Mouse (Mus musculus): Measurements from ENCODE around the gene Tbcd. TPM values are rescaled to one million over a fixed set of nuclear protein-coding genes. Genes with fewer than 3 reads are reported as not detected.

Gene Tbcd
- total RNA-seq, 2 experiments from 2014 or later: 14.7 to 15.6 TPM

DNA sequence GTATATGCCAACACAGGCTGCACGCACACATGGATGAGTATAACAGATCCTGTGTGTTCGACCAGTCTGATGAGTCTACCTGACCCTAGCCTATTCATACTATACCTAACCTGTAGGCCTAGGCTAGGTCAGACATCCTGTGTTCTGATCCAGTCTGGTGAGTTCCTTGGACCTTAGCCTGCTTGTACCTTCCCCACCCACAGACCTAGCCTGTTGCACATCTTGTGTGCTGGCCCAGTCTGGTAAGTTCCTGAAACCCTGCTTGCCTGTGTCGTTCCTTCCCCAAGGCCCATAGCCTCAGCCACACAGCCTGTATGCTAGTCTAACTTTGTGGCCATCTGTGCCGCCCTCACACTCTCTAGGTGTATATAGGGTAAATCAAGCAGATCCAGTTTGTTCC, 112.5 kb downstream of the Tbcd start:
- DNase-seq (ENCODE audit: low spot score): no peak

DNA sequence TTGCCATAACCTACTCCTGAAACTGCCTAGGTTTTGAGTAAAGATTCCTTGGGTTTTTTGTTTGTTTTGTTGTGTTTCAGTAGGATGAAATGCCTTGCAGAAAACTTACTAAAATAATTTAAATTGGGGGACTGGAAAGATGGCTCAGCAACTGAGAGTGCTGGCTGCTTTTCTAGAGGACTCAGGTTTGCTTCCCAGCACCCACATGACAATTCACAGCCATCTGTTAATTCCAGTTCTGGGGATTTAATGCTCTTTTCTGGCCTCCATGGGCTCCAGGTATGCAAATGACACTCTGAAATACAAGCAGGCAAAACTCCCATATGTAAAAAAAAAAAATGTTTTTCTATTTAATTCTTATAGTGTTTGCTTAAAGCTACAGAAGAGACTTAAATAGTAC, 130.1 kb downstream of the Tbcd start:
- DNase-seq (ENCODE audit: low spot score): no peak

DNA sequence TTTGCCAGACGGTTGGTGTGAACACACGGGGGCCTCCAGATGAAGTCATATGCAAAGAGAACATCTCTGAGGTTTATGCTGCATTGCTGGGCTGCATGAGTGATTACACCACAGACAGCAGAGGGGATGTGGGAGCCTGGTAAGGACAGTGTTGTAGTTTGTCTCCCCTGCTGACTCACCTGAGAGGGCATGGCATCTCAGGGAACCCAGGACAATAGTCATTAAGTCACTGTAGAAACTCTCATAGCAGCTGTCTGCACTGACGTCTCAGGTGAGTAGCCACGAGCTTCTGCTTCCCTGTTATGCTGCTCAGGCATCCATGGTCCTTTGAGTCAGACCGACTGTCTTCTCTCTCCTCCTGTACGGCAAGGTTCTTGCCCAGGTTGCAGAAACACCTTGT, 145.5 kb downstream of the Tbcd start:
- DNase-seq (ENCODE audit: low spot score): no peak

DNA sequence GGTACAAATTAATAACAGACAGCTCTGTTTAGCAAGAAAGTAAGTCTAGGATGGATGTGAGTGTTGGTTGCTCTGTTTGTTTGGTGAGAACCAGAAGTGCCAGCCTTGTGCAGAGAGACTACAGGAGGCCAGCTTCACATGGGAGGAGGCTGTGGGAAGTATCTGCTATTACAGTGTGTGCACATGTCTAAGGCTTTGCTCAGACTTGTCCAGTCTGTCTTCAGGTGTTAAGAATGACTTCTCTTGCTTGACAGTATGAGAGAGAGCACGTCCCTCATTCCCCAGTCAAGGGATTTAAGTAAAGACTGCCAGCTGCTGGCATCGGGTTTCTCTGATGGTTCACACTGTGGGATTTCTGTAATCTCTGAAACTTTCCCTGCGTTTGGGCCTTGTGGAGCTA, 149.7 kb downstream of the Tbcd start:
- no peak for DNase-seq (ENCODE audit: low spot score)

DNA sequence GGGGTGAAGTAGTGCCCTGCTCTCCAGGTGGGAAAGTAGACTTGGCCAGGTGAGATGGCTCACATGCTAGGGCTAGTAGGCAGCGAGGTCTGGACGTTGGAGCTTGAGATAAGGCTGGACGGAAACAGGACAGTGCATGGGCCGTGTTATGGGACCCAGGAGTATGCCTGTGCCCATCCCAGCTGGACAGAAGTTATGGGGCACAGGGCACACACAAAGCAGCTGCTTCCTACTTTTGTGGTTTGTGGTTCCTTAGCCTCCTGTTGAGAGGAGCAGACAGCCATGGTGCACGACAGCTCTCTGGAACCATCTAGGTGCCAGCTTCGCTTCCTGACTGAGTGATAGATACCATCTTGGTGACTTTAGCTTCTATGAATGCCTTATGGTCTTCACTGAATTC, 153.9 kb downstream of the Tbcd start:
- no peak for DNase-seq (ENCODE audit: low spot score)

DNA sequence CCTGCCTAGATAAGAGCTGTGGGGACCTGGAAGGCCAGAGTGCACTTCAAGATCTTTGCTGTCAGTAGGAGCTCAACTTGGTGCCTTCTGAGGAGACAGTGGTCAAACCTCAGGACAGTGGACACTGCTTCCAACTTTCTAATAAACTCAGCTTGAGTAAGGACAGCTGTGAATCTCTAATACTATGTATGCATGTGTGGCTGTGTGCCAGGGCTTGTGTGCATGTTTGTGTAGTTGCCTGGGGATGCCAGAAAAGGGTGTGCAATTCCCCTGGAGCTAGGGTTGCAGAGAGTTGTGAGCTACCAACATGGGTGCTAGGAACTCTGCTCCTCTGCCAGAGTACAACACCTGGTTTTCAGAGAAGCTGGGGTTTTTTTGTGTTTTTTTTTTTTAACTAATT, 159.2 kb downstream of the Tbcd start:
- no peak for DNase-seq (ENCODE audit: low spot score)

DNA sequence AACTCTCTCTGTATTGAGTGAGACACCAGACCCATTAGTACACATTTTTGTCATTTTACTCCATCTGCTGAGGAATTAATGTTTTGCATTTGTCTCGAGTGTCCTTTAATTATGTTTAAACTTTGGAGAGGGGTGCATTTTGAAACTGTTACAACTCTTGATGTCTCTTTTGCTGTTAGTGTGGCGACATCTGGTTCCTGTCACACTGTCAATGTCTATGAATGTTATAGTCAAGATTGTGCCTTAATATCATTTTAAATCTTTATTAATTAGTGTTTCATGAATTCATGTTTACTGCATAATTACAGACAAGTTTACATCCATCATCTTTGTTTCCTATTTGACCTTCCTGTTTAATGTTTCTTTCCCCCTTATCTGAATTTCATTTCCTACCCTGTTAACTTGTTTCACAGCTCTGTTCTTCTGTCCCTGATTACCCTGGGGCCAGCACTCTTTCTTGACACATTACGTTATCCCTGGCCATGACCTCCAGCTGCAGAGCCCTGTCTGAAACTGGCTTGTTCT, 164.3 kb downstream of the Tbcd start:
- DNase-seq (ENCODE audit: low spot score): no peak

DNA sequence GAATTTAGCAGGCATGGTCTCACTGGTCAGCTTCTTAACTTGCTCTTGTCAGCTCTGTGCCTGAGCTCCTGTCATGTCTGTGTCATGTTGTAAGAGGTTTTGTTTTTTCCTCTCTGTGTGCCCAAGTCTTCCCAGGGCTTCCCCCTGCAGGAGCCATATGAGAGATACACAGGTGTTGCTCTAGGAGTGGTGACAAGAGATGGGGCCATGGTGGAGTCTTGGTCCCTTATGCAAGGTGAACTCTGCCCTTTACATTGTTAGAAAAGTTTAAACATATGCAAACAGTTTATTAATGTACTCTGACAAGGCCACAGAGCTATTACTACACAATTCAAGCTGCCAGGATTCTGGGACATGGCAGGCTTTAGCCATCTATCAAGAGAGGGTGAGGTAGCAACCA, 164.8 kb downstream of the Tbcd start:
- DNase-seq (ENCODE audit: low spot score): no peak

DNA sequence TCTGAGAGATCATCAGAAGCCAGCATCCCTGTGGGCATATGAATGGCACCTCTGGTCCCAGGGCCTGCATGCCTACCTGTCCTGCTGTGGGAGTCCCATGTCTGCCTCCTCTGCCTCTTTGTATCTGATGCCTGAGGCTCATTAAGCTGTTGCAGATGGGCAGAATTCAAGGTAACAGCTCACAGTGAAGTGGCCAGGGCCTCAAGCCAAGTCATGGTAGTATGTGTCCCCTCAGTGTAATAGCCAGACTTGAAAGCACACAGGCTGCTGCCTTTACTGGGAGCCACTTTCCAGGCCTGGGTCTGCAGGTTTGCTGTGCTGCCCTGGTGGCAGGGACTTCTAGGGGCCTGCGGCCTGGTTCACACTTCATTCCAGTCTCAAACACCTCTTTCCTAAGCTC, 165.6 kb downstream of the Tbcd start:
- DNase-seq (ENCODE audit: low spot score): no peak

DNA sequence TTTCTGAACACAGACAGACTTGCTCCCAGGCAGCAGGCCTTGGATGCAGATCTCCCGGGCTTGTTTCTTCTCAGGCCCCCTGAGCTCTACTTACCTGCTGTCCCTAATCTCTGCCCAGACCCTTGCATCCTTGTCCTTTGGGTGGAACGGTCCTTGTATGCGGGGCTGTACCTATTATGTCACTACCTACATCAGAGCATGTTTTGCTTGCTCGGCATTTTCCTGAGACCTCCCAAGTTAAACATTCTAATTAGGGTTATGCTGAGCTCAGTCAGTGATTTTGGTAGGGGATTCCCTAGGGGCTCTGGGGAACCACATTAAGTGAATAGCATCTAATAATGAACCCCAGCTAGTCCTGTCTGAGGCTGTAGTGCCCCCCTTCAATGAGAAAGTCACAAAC, 173.3 kb downstream of the Tbcd start:
- DNase-seq (ENCODE audit: low spot score): no peak

DNA sequence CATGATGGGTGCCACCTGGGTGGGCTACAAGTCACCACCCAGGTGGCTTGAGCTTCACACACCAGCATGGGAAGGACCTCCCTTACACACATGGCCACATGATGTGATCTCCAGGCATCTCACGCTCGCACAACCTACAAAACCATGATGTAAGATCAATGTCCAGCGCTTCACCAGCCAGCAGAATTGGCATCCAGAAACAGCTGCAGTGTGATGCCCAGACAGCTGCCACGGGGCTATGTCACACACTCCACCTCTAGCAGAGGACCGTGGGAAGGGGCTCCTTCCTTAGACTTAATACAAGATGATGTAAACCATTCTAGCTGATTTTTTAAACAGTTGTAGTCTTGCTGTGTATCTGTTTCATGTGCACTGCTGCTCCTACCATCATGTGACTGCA, 175.8 kb downstream of the Tbcd start:
- no peak for DNase-seq (ENCODE audit: low spot score)

DNA sequence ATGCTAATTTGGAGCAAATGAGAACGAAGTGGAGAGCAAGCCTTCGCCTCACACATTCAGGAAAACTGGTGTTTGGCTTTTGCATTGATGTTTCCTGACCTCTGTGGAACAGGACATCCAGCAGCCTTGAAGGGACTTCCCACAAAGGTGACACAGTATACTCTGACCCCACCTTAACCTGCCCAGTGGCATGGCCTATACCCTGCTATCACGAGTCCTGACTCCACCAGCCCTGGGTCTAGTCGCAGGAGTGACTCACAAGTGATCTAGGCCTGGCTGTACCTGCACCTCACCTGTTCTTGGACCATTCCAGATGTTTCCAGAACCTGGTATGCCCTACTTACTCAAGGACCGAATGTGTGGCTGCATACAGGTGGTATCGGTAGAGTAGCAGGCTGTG, 177.8 kb downstream of the Tbcd start:
- DNase-seq (ENCODE audit: low spot score): no peak

DNA sequence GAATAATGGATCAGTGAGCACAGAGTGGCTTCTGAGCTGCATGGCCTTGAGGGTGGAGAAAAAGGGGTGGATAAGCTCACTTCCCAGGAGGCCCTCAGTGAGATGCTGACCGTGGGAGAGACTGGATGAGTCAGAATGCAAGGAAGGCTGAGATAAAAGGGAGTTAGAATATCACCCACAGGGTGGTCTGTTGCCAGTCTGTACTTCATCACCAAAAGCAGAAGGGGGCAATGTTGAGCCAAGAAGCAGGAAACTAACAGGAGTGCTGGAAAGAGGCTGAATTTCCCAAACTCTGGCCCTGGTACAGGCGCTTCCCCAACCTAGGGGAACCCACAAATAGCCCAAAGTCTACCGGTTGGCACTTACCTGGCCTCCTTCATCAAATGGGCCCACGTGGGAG, 178.7 kb downstream of the Tbcd start:
- DNase-seq (ENCODE audit: low spot score): peak; percentile 33

DNA sequence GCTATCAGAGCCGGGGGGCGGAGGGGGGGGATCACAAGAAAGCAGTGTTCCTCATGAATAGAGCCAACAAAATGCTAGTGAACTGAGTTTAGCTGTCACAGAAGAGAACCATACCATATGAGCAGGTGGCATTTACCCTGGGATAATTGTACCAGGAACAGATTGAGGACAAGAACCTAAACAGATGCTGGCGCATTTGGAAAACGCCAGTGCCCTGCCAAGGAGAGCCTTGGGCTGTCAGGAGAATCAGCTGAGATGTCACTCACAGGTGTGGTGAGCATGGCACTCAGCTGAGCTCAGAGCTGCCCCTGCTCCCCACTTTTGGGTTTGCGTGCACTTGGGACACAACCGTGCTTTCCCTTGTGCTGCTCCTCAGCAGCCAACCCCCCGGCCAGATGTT, 179.7 kb downstream of the Tbcd start:
- no peak for DNase-seq (ENCODE audit: low spot score)

DNA sequence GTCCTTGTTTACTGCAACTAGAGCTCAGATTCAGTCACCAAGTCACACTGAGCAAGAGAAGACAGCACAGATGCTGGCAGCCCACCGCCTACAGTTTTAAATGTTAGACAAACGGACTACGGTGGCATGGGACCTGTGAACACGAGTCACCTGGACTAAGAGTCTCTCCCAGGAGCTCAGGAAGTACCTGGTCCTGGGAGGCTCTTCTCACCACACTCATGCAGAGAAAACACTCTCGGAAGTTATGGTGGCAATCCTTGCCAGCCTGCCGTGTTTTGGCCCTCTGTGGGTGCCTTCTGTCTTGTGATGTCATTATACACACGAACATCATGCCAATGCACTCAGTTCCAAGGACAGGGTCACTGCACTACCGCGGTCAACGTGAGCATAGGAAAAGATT, 184.9 kb downstream of the Tbcd start:
- DNase-seq (ENCODE audit: low spot score): no peak

DNA sequence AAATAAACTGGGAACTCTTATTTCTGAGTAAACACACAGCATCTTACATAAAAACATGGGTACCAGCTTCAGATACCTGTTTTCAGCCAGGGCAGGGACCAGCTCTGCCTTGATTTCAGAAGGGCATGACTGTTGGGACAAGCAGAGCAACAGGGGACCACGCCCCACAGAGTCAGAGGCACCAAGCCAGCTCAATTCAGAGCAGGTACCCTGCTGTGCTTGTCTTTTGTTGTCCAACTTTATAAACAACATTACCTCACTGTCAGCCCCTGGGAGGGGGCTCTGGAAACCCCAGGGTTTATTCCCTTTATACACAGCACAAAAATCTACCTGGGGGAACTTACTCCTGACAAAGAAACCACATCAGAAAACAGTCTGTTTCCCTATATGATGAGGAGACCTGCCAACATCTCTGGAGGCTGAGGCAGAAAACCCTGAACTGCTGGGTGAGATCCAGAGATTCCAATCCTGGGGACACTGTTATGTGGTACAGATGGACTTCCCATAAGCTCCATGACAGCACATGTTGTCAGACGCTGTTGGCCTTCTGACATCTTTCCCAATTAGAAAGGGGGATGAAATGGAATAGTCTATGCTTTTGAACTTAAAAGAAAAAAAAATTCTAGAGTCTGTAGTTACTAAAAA, 189.9 kb downstream of the Tbcd start:
- DNase-seq (ENCODE audit: low spot score): no peak

DNA sequence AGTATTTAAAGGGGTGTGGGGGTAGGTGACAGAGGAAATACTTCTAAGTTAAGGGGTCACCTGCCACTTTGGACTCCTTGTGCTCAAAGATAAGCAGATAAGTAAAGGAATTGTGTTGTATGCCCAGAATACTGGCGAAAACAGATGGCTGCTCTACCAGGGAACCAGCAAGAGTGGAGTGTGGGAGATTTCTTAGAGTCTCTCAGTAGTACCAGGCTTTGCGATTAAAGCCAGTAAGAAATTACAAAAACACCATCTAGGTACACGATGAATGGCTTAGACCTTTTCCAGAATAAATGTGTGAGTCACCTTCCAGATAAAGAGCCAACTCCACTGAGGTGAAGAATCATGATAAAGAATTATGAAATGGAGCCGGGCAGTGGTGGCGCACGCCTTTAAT, 193.6 kb downstream of the Tbcd start:
- no peak for DNase-seq (ENCODE audit: low spot score)

DNA sequence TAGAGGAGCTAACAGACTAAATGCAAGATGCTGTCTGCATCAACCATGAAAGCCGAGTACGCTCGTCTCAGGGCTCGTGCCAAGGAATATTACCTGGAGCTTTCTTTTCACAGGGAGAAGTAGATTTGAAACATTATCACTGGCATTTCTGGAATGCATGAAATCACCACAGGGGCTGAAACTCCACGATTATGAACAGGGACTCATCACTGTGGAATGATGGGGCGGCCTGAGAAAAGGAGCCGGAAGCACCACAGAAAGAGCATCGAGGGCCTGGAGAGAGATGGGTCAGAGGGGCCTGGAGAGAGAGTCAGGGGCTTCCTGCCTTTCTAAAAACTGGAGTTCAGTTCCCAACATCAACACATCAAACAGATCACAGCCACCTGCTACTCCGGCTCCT, 195.6 kb downstream of the Tbcd start:
- DNase-seq (ENCODE audit: low spot score): no peak

DNA sequence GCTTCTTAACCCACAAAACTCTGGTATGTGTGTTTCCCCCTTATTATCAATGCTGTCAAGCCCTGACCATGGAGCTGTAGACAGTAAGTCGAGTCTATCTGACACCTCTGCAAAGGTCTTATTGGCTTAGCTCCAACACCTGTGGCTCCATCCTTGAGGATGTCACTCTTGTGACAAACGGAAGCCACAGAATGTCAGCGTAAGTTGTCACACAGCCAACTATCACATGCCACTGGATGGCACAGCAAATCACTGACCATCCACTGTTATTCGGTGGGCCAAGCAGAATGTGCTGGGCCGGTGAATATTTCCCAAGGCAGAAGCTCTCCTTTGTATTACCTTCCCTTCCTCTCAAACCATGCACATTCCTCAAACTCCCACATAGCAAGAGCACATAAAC, 196.4 kb downstream of the Tbcd start:
- DNase-seq (ENCODE audit: low spot score): no peak

DNA sequence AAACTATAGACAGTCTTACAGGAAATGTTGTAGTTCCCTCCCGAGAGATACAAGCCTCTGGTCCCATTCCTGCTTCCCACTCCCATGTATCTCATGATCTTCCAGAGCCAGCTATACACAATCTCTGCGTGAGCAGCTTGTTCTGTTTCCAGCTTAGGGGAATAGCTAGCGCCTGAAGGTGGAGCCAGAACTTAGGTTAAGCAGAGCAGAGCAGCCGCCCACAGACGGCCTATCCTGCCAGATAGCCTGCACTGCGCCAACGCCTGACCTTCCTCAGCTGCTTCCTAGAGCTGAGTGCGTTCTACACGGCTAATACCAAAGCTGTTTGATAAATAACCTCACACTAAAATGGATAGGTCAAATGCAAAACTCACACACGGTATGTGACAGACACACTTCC, 198.2 kb downstream of the Tbcd start:
- DNase-seq (ENCODE audit: low spot score): peak; percentile 70

DNA sequence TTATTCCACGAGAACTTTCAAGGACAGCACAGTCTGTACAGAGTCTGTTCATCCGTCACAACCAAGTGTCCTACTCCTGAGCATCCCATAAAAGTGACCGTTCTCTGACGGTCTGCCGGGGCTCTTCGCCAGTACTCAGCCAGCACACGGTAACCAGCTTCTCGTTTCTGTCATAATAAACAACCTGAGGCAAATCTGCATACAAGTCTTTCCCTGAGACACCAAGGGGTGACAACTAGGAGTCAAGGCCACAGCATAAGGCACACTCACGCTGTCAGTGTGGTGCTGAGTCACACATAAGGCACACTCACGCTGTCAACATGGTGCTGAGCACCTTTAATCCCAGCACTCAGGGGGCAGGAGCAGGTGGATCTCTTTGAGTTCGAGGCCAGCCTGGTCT, 198.9 kb downstream of the Tbcd start:
- DNase-seq (ENCODE audit: low spot score): no peak

DNA sequence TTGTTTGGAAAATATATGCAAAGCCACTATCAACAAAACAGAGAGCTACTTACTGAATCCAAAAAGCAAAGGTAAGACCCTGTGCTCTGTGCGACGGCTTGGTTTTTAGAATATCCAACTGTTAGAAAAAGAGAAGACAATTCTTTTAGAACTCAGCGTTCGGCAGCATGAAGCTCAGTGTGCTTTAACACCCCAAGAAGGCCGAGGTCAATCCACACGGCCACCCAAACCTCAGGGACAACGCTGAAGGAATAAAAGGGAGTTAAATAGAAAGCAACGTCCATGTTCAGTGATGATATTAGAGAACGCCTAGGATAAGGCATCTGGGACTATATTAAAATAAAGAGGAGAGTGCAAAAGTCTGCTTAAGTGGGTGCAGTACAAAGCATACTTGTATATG, 199.8 kb downstream of the Tbcd start:
- no peak for DNase-seq (ENCODE audit: low spot score)

DNA sequence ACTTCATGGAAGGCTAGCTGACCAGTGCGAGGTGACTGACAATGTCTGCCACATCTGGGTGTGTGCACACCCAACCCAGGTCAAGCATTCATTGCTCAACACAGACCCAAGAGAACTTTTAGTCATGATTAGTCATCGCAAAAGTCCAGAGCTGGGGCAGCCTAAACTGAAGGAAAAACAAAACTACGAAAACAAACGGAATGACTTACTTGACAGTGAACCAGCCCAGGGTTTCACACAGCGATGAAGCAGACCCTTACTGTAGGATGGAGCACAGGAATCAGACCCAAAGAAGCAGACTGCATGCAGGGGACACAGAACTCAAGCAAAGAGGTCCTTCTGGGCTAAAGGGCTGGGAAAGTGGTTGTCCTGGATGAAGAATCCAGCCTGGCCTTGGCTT, 200.2 kb downstream of the Tbcd start:
- peak; percentile 64 for DNase-seq (ENCODE audit: low spot score)
